Mouse (Mus musculus): ENCODE data around the gene Nectin2. TPM values are rescaled to one million over a fixed set of nuclear protein-coding genes. Genes with fewer than 3 reads are reported as not detected.
A peak's percentile ranks its signal among the peaks of the same experiment; 100 is the strongest.

Nectin2 gene
- polyA plus RNA-seq, 1 experiment: 38.3 TPM

DNA sequence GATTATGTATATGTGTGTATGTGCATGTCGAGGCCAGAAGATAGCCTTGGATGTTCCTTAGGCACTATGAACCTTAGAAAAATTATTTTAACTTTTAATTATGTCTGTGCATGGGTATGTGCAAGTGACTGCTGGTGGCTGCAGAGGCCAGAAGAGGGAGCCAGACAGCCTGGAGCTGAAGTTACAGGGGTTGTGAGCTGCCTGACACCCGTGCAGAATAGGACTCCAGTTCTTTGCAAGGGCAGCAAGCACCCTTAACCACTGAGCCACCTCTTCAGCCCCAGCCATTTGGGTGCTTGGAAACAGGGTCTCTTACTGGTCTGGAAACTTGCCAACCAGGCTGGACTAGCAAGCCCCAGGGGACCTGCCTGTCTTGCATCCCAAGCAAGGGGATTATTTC lies 4.7 kb upstream of the Nectin2 start:
- Histone ChIP-seq H3K4me3 (ENCODE audit: insufficient read depth, low read depth, low read length) (no peak overlapping the region), H3K4me1 (ENCODE audit: control insufficient read depth, insufficient read depth, insufficient read length, low read length) (peaks cover 37% of the 10 kb centered on the region), H3K27ac (replicated peaks; ENCODE audit: low read depth, low read length) (peak overlapping the region; percentile 83)

- H3K27ac ChIP-seq (replicated peaks; ENCODE audit: low read depth, low read length): peak overlapping the region; percentile 57
- no peak overlapping the region for H3K4me3 ChIP-seq (ENCODE audit: insufficient read depth, low read depth, low read length)
- H3K4me1 ChIP-seq (ENCODE audit: control insufficient read depth, insufficient read depth, insufficient read length, low read length): peaks cover 35% of the 10 kb centered on the region
Observed at GRCm38 (mm10) chr7:19754065-19754464, 3.8 kb upstream of the Nectin2 start.

- H3K4me1 ChIP-seq (ENCODE audit: control insufficient read depth, insufficient read depth, insufficient read length, low read length): peaks cover 35% of the 10 kb centered on the region
- no peak overlapping the region for H3K4me3 ChIP-seq (ENCODE audit: insufficient read depth, low read depth, low read length)
- H3K27ac ChIP-seq (replicated peaks; ENCODE audit: low read depth, low read length): peak overlapping the region; percentile 33
Observed at GRCm38 (mm10) chr7:19753587-19753986, 3.3 kb upstream of the Nectin2 start.

DNA sequence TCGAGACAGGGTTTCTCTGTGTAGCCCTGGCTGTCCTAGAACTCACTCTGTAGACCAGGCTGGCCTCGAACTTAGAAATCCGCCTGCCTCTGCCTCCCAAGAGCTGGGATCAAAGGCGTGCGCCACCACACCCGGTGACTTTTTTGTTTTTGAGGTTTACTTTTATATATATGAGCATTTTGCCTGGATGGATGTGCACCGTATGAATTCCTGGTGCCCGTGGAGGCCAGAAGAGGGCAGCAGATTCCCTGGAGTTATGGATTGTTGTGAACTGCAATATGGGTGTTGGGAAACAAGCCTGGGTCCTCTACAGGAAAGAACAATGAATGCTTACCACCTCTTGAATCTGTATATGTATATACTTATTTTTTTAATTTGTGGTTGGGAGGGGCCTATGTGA lies 2.4 kb upstream of the Nectin2 start:
- Histone ChIP-seq H3K4me3 (ENCODE audit: insufficient read depth, low read depth, low read length) (no peak overlapping the region), H3K27ac (replicated peaks; ENCODE audit: low read depth, low read length) (no peak overlapping the region), H3K4me1 (ENCODE audit: control insufficient read depth, insufficient read depth, insufficient read length, low read length) (peaks cover 35% of the 10 kb centered on the region)

DNA sequence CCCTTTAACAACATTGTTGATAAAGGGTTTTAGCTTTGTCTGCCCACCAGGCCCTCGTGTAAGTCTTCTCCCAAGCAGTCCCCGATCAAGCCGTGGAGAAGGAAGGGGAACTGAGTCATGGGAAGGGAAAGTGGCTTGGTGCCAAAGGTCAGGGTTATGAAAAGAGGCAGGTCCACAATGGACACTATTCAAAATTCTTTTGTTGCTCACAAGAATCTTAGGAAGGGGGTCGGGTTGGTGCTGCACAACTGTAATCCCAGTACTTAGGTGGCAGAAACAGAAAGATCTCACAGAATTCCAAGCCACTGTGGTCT lies 744 bp upstream of the Nectin2 start:
- Histone ChIP-seq H3K27ac (replicated peaks; ENCODE audit: low read depth, low read length) (peak overlapping the region; percentile 63), H3K4me3 (ENCODE audit: insufficient read depth, low read depth, low read length) (no peak overlapping the region), H3K4me1 (ENCODE audit: control insufficient read depth, insufficient read depth, insufficient read length, low read length) (peaks cover 35% of the 10 kb centered on the region)

- H3K4me1 ChIP-seq (ENCODE audit: control insufficient read depth, insufficient read depth, insufficient read length, low read length): peaks cover 26% of the 10 kb centered on the region
Observed at GRCm38 (mm10) chr7:19749389-19750216, 680 bp downstream of the Nectin2 start.

DNA sequence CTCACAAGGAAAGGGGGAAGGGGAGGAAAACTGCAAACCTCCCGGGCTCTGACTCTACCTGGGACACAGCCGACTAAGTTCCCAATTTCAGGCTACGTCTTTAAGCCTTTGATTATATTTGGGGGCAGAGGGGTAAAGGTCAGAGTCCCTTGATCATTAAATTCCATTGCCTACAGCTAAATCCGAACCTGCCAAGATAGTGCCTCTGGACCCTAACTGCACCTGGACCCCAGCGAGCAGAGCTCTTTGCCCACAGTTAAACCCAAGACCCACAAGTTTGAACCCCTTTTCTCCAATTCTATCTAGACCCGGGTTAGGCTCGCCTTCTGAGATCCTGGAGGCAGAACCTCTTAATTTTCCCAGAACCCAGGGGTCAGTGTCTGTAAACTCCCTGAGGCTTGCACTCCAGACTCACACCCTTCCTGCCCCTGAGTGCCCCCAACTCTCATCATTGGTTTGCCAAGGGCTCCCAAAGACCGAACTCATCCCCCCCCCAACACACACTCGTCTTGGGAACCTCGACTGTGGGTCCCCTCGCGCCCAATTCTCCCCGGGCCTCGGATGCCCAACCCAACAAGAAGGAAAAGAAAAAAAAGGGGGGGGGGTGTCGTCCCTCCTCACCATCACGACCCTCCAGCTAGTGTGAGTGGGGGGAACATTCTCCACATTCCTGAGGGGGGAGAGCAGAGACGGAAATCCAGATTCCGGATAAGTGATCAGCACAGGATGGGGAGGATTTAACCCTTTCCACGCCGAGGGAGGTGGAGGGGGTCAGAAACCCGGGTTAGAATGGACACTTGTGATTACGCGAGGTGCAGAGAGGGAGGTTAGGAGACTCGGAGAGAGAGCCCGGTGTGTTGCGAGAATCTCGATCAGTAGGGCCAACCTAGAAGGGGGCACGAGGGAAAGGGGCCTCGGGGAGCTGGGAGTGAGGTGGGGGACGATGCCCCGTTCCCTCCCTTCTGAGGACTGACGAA lies 1.8 kb downstream of the Nectin2 start:
- Histone ChIP-seq H3K27ac (replicated peaks; ENCODE audit: low read depth, low read length) (peak overlapping the region; percentile 95), H3K4me3 (ENCODE audit: insufficient read depth, low read depth, low read length) (peak overlapping the region; percentile 89), H3K4me1 (ENCODE audit: control insufficient read depth, insufficient read depth, insufficient read length, low read length) (peaks cover 23% of the 10 kb centered on the region)

More at GRCm38 (mm10) chr7:19749389-19750216, 680 bp downstream of the Nectin2 start:
- H3K4me3 ChIP-seq (ENCODE audit: insufficient read depth, low read depth, low read length): peak overlapping the region; percentile 89
- peak overlapping the region; percentile 95 for H3K27ac ChIP-seq (replicated peaks; ENCODE audit: low read depth, low read length)

DNA sequence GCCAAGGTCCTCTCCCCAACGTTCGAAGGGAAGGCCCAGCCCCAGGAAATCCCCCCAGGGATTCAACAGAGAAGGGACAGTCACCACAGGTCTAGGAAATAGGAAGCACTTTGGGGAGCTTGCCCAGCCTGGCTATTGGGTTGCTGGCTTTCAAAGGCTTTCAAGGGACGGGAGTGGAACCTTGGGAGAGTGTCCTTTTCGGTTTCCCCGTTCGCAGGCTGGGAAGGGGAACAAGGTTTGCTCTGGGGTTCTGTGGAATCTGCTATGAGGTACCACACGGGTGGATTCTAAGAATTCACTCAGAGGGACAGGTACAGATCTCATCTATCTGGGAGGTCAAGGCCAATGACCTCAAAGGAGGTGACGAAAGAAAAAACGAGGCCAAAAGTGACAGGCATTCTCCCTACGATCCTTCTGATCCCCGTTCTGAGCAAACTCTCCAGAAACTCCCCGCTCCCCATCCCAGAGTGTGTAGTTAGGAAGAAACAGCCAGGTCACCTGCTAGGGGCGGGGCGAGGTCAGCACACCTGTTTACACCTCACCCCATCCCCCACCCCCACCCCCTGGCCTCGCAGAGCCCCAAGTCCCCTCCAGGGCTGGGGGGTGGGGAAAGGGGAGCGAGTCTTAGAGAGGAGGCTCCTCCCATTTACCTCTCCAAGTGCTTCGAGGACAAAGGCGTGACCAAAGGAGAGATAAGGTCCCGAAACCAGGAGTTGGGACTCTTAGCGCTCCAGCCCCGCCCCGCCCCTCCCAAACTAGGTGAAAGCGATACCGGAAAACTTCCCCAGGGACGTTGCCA lies 2.7 kb downstream of the Nectin2 start:
- peak overlapping the region; percentile 89 for H3K4me3 ChIP-seq (ENCODE audit: insufficient read depth, low read depth, low read length)
- H3K4me1 ChIP-seq (ENCODE audit: control insufficient read depth, insufficient read depth, insufficient read length, low read length): peaks cover 27% of the 10 kb centered on the region

GRCm38 (mm10) chr7:19746426-19747201 lies 3.7 kb downstream of the Nectin2 start:
- H3K27ac ChIP-seq (replicated peaks; ENCODE audit: low read depth, low read length): peak overlapping the region; percentile 95
- peaks cover 34% of the 10 kb centered on the region for H3K4me1 ChIP-seq (ENCODE audit: control insufficient read depth, insufficient read depth, insufficient read length, low read length)
- peak overlapping the region; percentile 89 for H3K4me3 ChIP-seq (ENCODE audit: insufficient read depth, low read depth, low read length)

More for the DNA sequence above, 2.7 kb downstream of the Nectin2 start:
- peak overlapping the region; percentile 95 for H3K27ac ChIP-seq (replicated peaks; ENCODE audit: low read depth, low read length)

GRCm38 (mm10) chr7:19745971-19746370 lies 4.3 kb downstream of the Nectin2 start:
- H3K4me1 ChIP-seq (ENCODE audit: control insufficient read depth, insufficient read depth, insufficient read length, low read length): peaks cover 34% of the 10 kb centered on the region
- H3K4me3 ChIP-seq (ENCODE audit: insufficient read depth, low read depth, low read length): no peak overlapping the region
- H3K27ac ChIP-seq (replicated peaks; ENCODE audit: low read depth, low read length): peak overlapping the region; percentile 91

GRCm38 (mm10) chr7:19744590-19745385 lies 5.5 kb downstream of the Nectin2 start:
- Histone ChIP-seq H3K4me3 (ENCODE audit: insufficient read depth, low read depth, low read length) (peak overlapping the region; percentile 35), H3K4me1 (ENCODE audit: control insufficient read depth, insufficient read depth, insufficient read length, low read length) (peaks cover 29% of the 10 kb centered on the region), H3K27ac (replicated peaks; ENCODE audit: low read depth, low read length) (peak overlapping the region; percentile 91)

DNA sequence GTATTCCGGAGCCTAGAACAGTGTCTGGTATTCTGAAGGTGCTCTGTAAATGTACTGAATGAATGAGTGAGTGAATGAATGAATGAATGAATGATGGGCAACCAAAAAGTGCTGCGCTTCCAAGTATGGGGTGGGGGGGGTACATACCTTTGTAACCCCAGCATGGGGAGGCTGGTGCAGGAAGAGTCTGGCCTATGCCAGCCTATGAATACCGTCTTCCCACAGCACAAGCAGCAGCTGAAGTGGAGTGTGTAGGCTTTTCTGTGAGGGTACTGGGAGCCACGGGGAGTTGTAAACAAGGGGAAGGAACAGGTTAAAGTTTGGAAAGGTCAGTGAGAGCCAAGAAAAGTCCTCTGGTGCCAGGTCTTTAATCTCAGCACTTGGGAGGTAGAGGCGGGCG lies 6.5 kb downstream of the Nectin2 start:
- Histone ChIP-seq H3K4me1 (ENCODE audit: control insufficient read depth, insufficient read depth, insufficient read length, low read length) (peaks cover 29% of the 10 kb centered on the region), H3K27ac (replicated peaks; ENCODE audit: low read depth, low read length) (peak overlapping the region; percentile 91), H3K4me3 (ENCODE audit: insufficient read depth, low read depth, low read length) (no peak overlapping the region)

GRCm38 (mm10) chr7:19742468-19742867 lies 7.8 kb downstream of the Nectin2 start:
- peaks cover 28% of the 10 kb centered on the region for H3K4me1 ChIP-seq (ENCODE audit: control insufficient read depth, insufficient read depth, insufficient read length, low read length)
- H3K27ac ChIP-seq (replicated peaks; ENCODE audit: low read depth, low read length): no peak overlapping the region
- no peak overlapping the region for H3K4me3 ChIP-seq (ENCODE audit: insufficient read depth, low read depth, low read length)
